Mouse (Mus musculus): ENCODE measurements around the gene Foxo3. TPM values are rescaled to one million over a fixed set of nuclear protein-coding genes. Genes with fewer than 3 reads are reported as not detected.
A peak's percentile ranks its signal among the peaks of the same experiment; 100 is the strongest.

The Foxo3 gene
- polyA plus RNA-seq, 1 experiment from 2014 or later: 9.3 TPM

- peak; percentile 41 for TF ChIP-seq CTCF (IDR thresholded peaks at IDR 0.05; ENCODE audit: low read depth)
- Histone ChIP-seq H3K4me1 (replicated peaks; ENCODE audit: control insufficient read depth, insufficient read depth, low read length) (peaks cover 12% of the 10 kb centered on the region), H3K27me3 (replicated peaks; ENCODE audit: control insufficient read depth, insufficient read depth, low read length) (no peaks in the 10 kb centered on the region), H3K9ac (ENCODE audit: low read depth, low read length) (no peak overlapping the region), H3K4me3 (ENCODE audit: low read depth, low read length) (no peak overlapping the region), H3K9me3 (ENCODE audit: control insufficient read depth) (no peaks in the 10 kb centered on the region), H3K4me2 (replicated peaks; ENCODE audit: low read depth) (no peak overlapping the region), H3K27ac (ENCODE audit: low read depth, low read length) (peak overlapping the region; percentile 35), H3K36me3 (ENCODE audit: control insufficient read depth, insufficient read depth) (peaks cover 38% of the 10 kb centered on the region)
- 56% methylated on average over 5 of the region's 5 CpGs for whole genome bisulfite sequencing
- ATAC-seq: no peak
Observed at GRCm38 (mm10) chr10:42267811-42268545, 8.6 kb downstream of the Foxo3 start.

DNA sequence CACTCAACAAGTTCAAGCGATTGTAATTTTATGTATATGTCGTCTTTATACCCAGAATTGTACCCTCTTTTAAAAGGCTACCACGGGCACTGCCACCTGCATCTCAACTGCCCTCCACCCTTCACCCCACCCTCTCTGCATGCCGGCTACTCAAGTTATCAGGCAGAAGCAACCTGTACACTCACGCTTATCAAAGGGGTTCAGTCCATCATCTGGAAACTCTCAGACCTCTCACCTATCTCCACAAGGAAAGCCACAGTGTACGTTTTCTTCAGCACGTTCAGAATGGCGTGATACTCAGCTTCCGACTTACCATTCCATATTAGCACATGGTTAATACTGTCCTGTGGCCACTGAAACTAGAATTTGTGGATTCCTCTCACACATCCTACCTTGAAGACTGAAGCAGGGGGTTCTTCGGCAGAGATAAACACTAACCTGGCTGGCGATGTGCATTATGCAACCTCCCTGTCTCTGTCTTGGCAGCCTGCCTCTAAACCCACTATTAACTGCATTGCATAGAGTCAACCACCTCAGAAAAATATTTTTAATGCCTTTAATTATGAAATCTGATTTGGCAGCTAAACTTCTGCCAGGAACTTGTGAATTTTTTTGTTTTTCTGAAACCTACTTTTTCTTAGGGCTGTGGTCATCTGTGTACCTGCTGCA, 11.4 kb downstream of the Foxo3 start:
- 88% methylated on average over 11 of the region's 11 CpGs for WGBS
- Histone ChIP-seq H3K27ac (ENCODE audit: low read depth, low read length) (no peak overlapping the region), H3K9me3 (ENCODE audit: control insufficient read depth) (no peaks in the 10 kb centered on the region), H3K9ac (ENCODE audit: low read depth, low read length) (no peak overlapping the region), H3K27me3 (replicated peaks; ENCODE audit: control insufficient read depth, insufficient read depth, low read length) (no peaks in the 10 kb centered on the region), H3K4me3 (ENCODE audit: low read depth, low read length) (no peak overlapping the region), H3K4me2 (replicated peaks; ENCODE audit: low read depth) (no peak overlapping the region), H3K36me3 (ENCODE audit: control insufficient read depth, insufficient read depth) (peaks cover 38% of the 10 kb centered on the region), H3K4me1 (replicated peaks; ENCODE audit: control insufficient read depth, insufficient read depth, low read length) (peaks cover 4% of the 10 kb centered on the region; the same call in 1 of the 2 replicates)
- TF ChIP-seq CTCF (IDR thresholded peaks at IDR 0.05; ENCODE audit: low read depth): no peak
- ATAC-seq: no peak

- no peaks in the 10 kb centered on the region for H3K9me3 ChIP-seq (ENCODE audit: control insufficient read depth)
- ATAC-seq: no peak
- no peak overlapping the region for H3K9ac ChIP-seq (ENCODE audit: low read depth, low read length)
- peaks cover 4% of the 10 kb centered on the region; the same call in 1 of the 2 replicates for H3K4me1 ChIP-seq (replicated peaks; ENCODE audit: control insufficient read depth, insufficient read depth, low read length)
- no peaks in the 10 kb centered on the region for H3K27me3 ChIP-seq (replicated peaks; ENCODE audit: control insufficient read depth, insufficient read depth, low read length)
- H3K36me3 ChIP-seq (ENCODE audit: control insufficient read depth, insufficient read depth): peaks cover 33% of the 10 kb centered on the region
- H3K4me2 ChIP-seq (replicated peaks; ENCODE audit: low read depth): no peak overlapping the region
- H3K27ac ChIP-seq (ENCODE audit: low read depth, low read length): no peak overlapping the region
- WGBS: 67% methylated on average over 5 of the region's 5 CpGs
- TF ChIP-seq CTCF (IDR thresholded peaks at IDR 0.05; ENCODE audit: low read depth): no peak
- no peak overlapping the region for H3K4me3 ChIP-seq (ENCODE audit: low read depth, low read length)
Observed at GRCm38 (mm10) chr10:42264195-42264594, 12.4 kb downstream of the Foxo3 start.

- ATAC-seq: no peak
- WGBS: 56% methylated on average over 8 of the region's 8 CpGs
- H3K27me3 ChIP-seq (replicated peaks; ENCODE audit: control insufficient read depth, insufficient read depth, low read length): no peaks in the 10 kb centered on the region
- H3K4me1 ChIP-seq (replicated peaks; ENCODE audit: control insufficient read depth, insufficient read depth, low read length): peaks cover 4% of the 10 kb centered on the region; the same call in 1 of the 2 replicates
- no peaks in the 10 kb centered on the region for H3K9me3 ChIP-seq (ENCODE audit: control insufficient read depth)
- no peak overlapping the region for H3K4me2 ChIP-seq (replicated peaks; ENCODE audit: low read depth)
- H3K36me3 ChIP-seq (ENCODE audit: control insufficient read depth, insufficient read depth): peaks cover 28% of the 10 kb centered on the region
- H3K27ac ChIP-seq (ENCODE audit: low read depth, low read length): no peak overlapping the region
- no peak overlapping the region for H3K4me3 ChIP-seq (ENCODE audit: low read depth, low read length)
- TF ChIP-seq CTCF (IDR thresholded peaks at IDR 0.05; ENCODE audit: low read depth): no peak
- H3K9ac ChIP-seq (ENCODE audit: low read depth, low read length): no peak overlapping the region
Observed at GRCm38 (mm10) chr10:42263701-42264100, 12.9 kb downstream of the Foxo3 start.

- H3K4me1 ChIP-seq (replicated peaks; ENCODE audit: control insufficient read depth, insufficient read depth, low read length): no peaks in the 10 kb centered on the region
- H3K36me3 ChIP-seq (ENCODE audit: control insufficient read depth, insufficient read depth): peaks cover 16% of the 10 kb centered on the region
- H3K27ac ChIP-seq (ENCODE audit: low read depth, low read length): no peak overlapping the region
- no peak overlapping the region for H3K9ac ChIP-seq (ENCODE audit: low read depth, low read length)
- 83% methylated on average over 3 of the region's 3 CpGs for WGBS
- no peak overlapping the region for H3K4me2 ChIP-seq (replicated peaks; ENCODE audit: low read depth)
- TF ChIP-seq CTCF (IDR thresholded peaks at IDR 0.05; ENCODE audit: low read depth): no peak
- no peaks in the 10 kb centered on the region for H3K9me3 ChIP-seq (ENCODE audit: control insufficient read depth)
- ATAC-seq: no peak
- H3K4me3 ChIP-seq (ENCODE audit: low read depth, low read length): no peak overlapping the region
- H3K27me3 ChIP-seq (replicated peaks; ENCODE audit: control insufficient read depth, insufficient read depth, low read length): no peaks in the 10 kb centered on the region
Observed at GRCm38 (mm10) chr10:42262061-42262460, 14.5 kb downstream of the Foxo3 start.

DNA sequence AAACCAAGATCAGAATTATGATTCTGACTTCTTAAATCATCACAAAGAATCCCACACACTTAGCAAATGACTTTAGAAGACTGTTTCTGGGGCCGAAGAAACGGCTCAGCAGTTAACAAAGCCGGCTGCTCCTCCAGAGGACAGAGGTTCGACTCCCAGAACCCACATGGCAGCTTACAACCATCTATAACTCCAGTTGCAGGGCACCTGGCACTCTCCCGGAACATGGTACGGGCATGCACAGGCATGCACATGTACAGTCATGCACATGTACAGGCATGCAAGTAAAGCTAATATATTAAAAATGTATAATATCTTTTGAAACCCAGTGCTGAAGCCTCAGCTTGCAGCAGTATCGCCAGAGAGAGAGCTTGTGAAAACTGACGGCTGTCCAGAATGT, 15.5 kb downstream of the Foxo3 start:
- no peaks in the 10 kb centered on the region for H3K4me1 ChIP-seq (replicated peaks; ENCODE audit: control insufficient read depth, insufficient read depth, low read length)
- H3K27me3 ChIP-seq (replicated peaks; ENCODE audit: control insufficient read depth, insufficient read depth, low read length): no peaks in the 10 kb centered on the region
- no peaks in the 10 kb centered on the region for H3K9me3 ChIP-seq (ENCODE audit: control insufficient read depth)
- no peak overlapping the region for H3K27ac ChIP-seq (ENCODE audit: low read depth, low read length)
- no peak for TF ChIP-seq CTCF (IDR thresholded peaks at IDR 0.05; ENCODE audit: low read depth)
- H3K9ac ChIP-seq (ENCODE audit: low read depth, low read length): no peak overlapping the region
- H3K36me3 ChIP-seq (ENCODE audit: control insufficient read depth, insufficient read depth): peaks cover 8% of the 10 kb centered on the region; the same call in 1 of the 2 replicates
- WGBS: 90% methylated on average over 8 of the region's 8 CpGs
- ATAC-seq: no peak
- no peak overlapping the region for H3K4me3 ChIP-seq (ENCODE audit: low read depth, low read length)
- H3K4me2 ChIP-seq (replicated peaks; ENCODE audit: low read depth): no peak overlapping the region
